Mouse (Mus musculus) embryonic facial prominence, embryonic 11.5 days (tissue): ENCODE results near the gene Slc15a1. TPM values are rescaled to one million over a fixed set of nuclear protein-coding genes. Genes with fewer than 3 reads are reported as not detected.
A peak's percentile ranks its signal among the peaks of the same experiment; 100 is the strongest.

Source experiments
- ATAC-seq: fragments of 200-750 bp; cut with Nextera tagmentation; replicated peaks from 2 replicates; pipeline ENCODE4 v1.8.0; 2017; ENCODE audit warnings: low read depth; ENCODE audit not compliant: insufficient number of reproducible peaks, low FRiP score, low TSS enrichment
- DNase-seq: peaks from one replicate; pipeline ENCODE4 v3.0.0-alpha.2; 2015; ENCODE audit warnings: low spot score
- H3K27ac ChIP-seq: fragments of 300-500 bp; sonication (generic); replicated peaks from 2 replicates; pipeline ENCODE4 v1.5.1; 2014; ENCODE audit warnings: mild to moderate bottlenecking, low read depth, low read length, control low read depth
- H3K27me3 ChIP-seq: fragments of 300-500 bp; sonication (generic); 2 replicates; pipeline ENCODE4 v1.6.1; 2014; ENCODE audit warnings: mild to moderate bottlenecking, low read length, moderate library complexity, mixed read lengths; ENCODE audit not compliant: control insufficient read depth, insufficient read depth
- H3K36me3 ChIP-seq: fragments of 300-500 bp; sonication (generic); replicated peaks from 2 replicates; pipeline ENCODE4 v1.6.1; 2014; ENCODE audit warnings: low read depth, mild to moderate bottlenecking, low read length, moderate library complexity, mixed read lengths; ENCODE audit not compliant: control insufficient read depth, insufficient read depth
- H3K4me1 ChIP-seq: fragments of 300-500 bp; sonication (generic); 2 replicates; pipeline ENCODE4 v1.6.1; 2014; ENCODE audit warnings: low read length, mixed read lengths; ENCODE audit not compliant: control insufficient read depth, insufficient read depth
- H3K4me2 ChIP-seq: fragments of 300-500 bp; sonication (generic); 2 replicates; pipeline ENCODE4 v1.6.1; 2014; ENCODE audit warnings: low read depth, mild to moderate bottlenecking, control low read depth, low read length, moderate library complexity
- H3K4me3 ChIP-seq: fragments of 300-500 bp; sonication (generic); 2 replicates; pipeline ENCODE4 v1.5.1; 2014; ENCODE audit warnings: low read depth, low read length, control low read depth
- H3K9ac ChIP-seq: fragments of 300-500 bp; sonication (generic); replicated peaks from 2 replicates; pipeline ENCODE4 v1.6.1; 2014; ENCODE audit warnings: mild to moderate bottlenecking, control low read depth, low read length
- H3K9me3 ChIP-seq: fragments of 300-500 bp; sonication (generic); replicated peaks from 2 replicates; pipeline ENCODE4 v1.6.1; 2016; ENCODE audit warnings: mild to moderate bottlenecking, low read length, inconsistent platforms, mixed read lengths; ENCODE audit not compliant: control insufficient read depth
- WGBS: fragments of 180-500 bp; shearing (Covaris S2); extraction: QIAGEN DNeasy Blood & Tissue Kit; methylation state at CpG from one replicate; pipeline ENCODE4 v1.1.7; 2014; 5-methylcytosine and 5-hydroxymethylcytosine counted together
- polyA plus RNA-seq: library from polyadenylated mRNA; unstranded; fragments of >200 nt; fragmentation: Nextera tagmentation; extraction: Ambion mirVana; gene quantifications from 2 replicates; pipeline ENCODE4 v1.2.1, GENCODE M21; 2014

Gene Slc15a1
- polyA plus RNA-seq = not detected in 2 replicates

GRCm38 (mm10) chr14:121504781-121505484 lies at the start of gene Slc15a1:
Gene Slc15a1 (minus strand): TSS chr14:121505252.
- no peak for ATAC-seq
- 11% methylated on average over 33 of the region's 33 CpGs for WGBS
- H3K27me3 ChIP-seq = peaks cover 21% of the 10 kb centered on the region

GRCm38 (mm10) chr14:121553785-121554184 lies 48.7 kb upstream of the Slc15a1 start:
- H3K36me3 ChIP-seq = no peaks in the 10 kb centered on the region
- DNase-seq = no peak
- ATAC-seq = no peak
- no peaks in the 10 kb centered on the region for H3K27me3 ChIP-seq
- no peaks in the 10 kb centered on the region for H3K4me1 ChIP-seq
- H3K27ac ChIP-seq = no peak overlapping the region
- H3K9me3 ChIP-seq = no peaks in the 10 kb centered on the region
- no peak overlapping the region for H3K4me2 ChIP-seq
- H3K9ac ChIP-seq = no peak overlapping the region
- H3K4me3 ChIP-seq = no peak overlapping the region

More at GRCm38 (mm10) chr14:121504781-121505484, at the start of gene Slc15a1:
- no peaks in the 10 kb centered on the region for H3K4me1 ChIP-seq
- DNase-seq = no peak
- H3K9ac ChIP-seq = no peak within 1 kb of the TSS
- no peaks in the 10 kb centered on the region for H3K9me3 ChIP-seq
- H3K4me3 ChIP-seq = no peak within 1 kb of the TSS
- no peak within 1 kb of the TSS for H3K27ac ChIP-seq
- no peaks in the 10 kb centered on the region for H3K36me3 ChIP-seq
- no peak within 1 kb of the TSS; the same call in 1 of the 2 replicates for H3K4me2 ChIP-seq

- H3K4me1 ChIP-seq = no peaks in the 10 kb centered on the region
- no peaks in the 10 kb centered on the region for H3K9me3 ChIP-seq
- no peaks in the 10 kb centered on the region for H3K27me3 ChIP-seq
- 77% methylated on average over 5 of the region's 5 CpGs for WGBS
- DNase-seq (no peak), ATAC-seq (no peak)
- H3K4me3 ChIP-seq = no peak overlapping the region
- H3K36me3 ChIP-seq = no peaks in the 10 kb centered on the region
- no peak overlapping the region for H3K4me2 ChIP-seq
- no peak overlapping the region for H3K27ac ChIP-seq
- H3K9ac ChIP-seq = no peak overlapping the region
Measured at GRCm38 (mm10) chr14:121552586-121552985, 47.5 kb upstream of the Slc15a1 start.

- H3K9ac ChIP-seq = no peak overlapping the region
- WGBS = 74% methylated on average over 6 of the region's 6 CpGs
- no peaks in the 10 kb centered on the region for H3K27me3 ChIP-seq
- DNase-seq (no peak), ATAC-seq (no peak)
- no peak overlapping the region for H3K4me3 ChIP-seq
- no peak overlapping the region for H3K4me2 ChIP-seq
- H3K4me1 ChIP-seq = no peaks in the 10 kb centered on the region
- no peaks in the 10 kb centered on the region for H3K9me3 ChIP-seq
- no peaks in the 10 kb centered on the region for H3K36me3 ChIP-seq
- no peak overlapping the region for H3K27ac ChIP-seq
Measured at GRCm38 (mm10) chr14:121549834-121550233, 44.8 kb upstream of the Slc15a1 start.

- Histone ChIP-seq H3K27me3 (no peaks in the 10 kb centered on the region), H3K9me3 (no peaks in the 10 kb centered on the region), H3K36me3 (no peaks in the 10 kb centered on the region), H3K9ac (no peak overlapping the region), H3K4me1 (no peaks in the 10 kb centered on the region), H3K27ac (no peak overlapping the region), H3K4me3 (no peak overlapping the region), H3K4me2 (no peak overlapping the region)
- WGBS = 42% methylated on average over 7 of the region's 7 CpGs
- DNase-seq (peak; percentile 60), ATAC-seq (no peak)
Measured at GRCm38 (mm10) chr14:121547745-121548144, 42.7 kb upstream of the Slc15a1 start.

- no peaks in the 10 kb centered on the region for H3K4me1 ChIP-seq
- DNase-seq (no peak), ATAC-seq (no peak)
- WGBS = 94% methylated on average over 5 of the region's 5 CpGs
- H3K36me3 ChIP-seq = no peaks in the 10 kb centered on the region
- no peak overlapping the region for H3K27ac ChIP-seq
- no peaks in the 10 kb centered on the region for H3K27me3 ChIP-seq
- H3K4me3 ChIP-seq = no peak overlapping the region
- H3K9me3 ChIP-seq = no peaks in the 10 kb centered on the region
- no peak overlapping the region for H3K4me2 ChIP-seq
- no peak overlapping the region for H3K9ac ChIP-seq
Measured at GRCm38 (mm10) chr14:121546621-121547020, 41.6 kb upstream of the Slc15a1 start.

GRCm38 (mm10) chr14:121545551-121546331 lies 40.7 kb upstream of the Slc15a1 start:
- DNase-seq = no peak
- no peak overlapping the region for H3K4me2 ChIP-seq
- no peaks in the 10 kb centered on the region for H3K36me3 ChIP-seq
- H3K27ac ChIP-seq = no peak overlapping the region
- no peak overlapping the region for H3K9ac ChIP-seq
- no peak overlapping the region for H3K4me3 ChIP-seq
- WGBS = 89% methylated on average over 14 of the region's 14 CpGs
- H3K27me3 ChIP-seq = no peaks in the 10 kb centered on the region
- no peaks in the 10 kb centered on the region for H3K9me3 ChIP-seq
- no peaks in the 10 kb centered on the region for H3K4me1 ChIP-seq
- no peak for ATAC-seq

- H3K9me3 ChIP-seq = no peaks in the 10 kb centered on the region
- WGBS = 94% methylated on average over 7 of the region's 7 CpGs
- no peak overlapping the region for H3K9ac ChIP-seq
- no peaks in the 10 kb centered on the region for H3K36me3 ChIP-seq
- H3K4me3 ChIP-seq = no peak overlapping the region
- no peak overlapping the region for H3K4me2 ChIP-seq
- no peaks in the 10 kb centered on the region for H3K4me1 ChIP-seq
- no peak overlapping the region for H3K27ac ChIP-seq
- ATAC-seq (no peak), DNase-seq (no peak)
- H3K27me3 ChIP-seq = no peaks in the 10 kb centered on the region
Measured at GRCm38 (mm10) chr14:121541262-121541661, 36.2 kb upstream of the Slc15a1 start.
